24 mouse cellular contexts compared by ENCODE assay signal in the genomic region with DNA sequence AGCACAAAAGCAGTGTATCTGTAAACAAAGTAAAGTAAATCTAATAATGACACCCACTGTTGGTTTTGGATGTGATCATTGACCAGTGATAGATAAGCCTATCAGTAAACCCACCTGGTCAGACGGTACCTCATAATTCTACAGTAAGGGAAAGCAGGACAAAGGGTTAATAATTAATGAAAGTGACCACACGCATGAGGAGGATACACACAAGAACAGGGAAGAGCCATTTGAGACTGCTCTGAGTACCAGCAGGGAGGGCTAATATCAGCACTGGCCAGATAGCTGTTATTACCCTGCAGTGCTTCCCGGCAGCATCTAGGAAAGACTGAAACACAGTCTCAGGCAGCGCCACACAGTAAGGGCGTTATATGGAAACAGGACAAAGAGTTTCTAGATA. TPM values are rescaled to one million over a fixed set of nuclear protein-coding genes. Genes with fewer than 3 reads are reported as not detected.
DNase-seq lines count a peak whose midpoint lies in the region; ATAC-seq and TF ChIP-seq lines count a peak whose summit lies in the region.
"Had no signal": no experiment of that assay in that cellular context is flagged by ENCODE, and none has a peak within 500 bp of the region (broad histone marks: within the 10 kb centered on the region; RNA-seq: fewer than 3 reads in every experiment).

No protein-coding gene starts in this region.

- no peak for TF ChIP-seq EP300 in liver, postnatal 0 days (IDR thresholded peaks at IDR 0.05; ENCODE audit: low read depth)

- WGBS in intestine, embryonic 16.5 days, result 48% methylated on average over 5 of the region's 5 CpGs
- 49% methylated on average over 5 of the region's 5 CpGs for WGBS in liver, embryonic 11.5 days
- 28% methylated on average over 5 of the region's 5 CpGs for WGBS in liver, postnatal 0 days (ENCODE audit: insufficient replicate concordance)
- 50% methylated on average over 5 of the region's 5 CpGs for WGBS in stomach, embryonic 16.5 days
- WGBS in forebrain, embryonic 16.5 days, result 83% methylated on average over 5 of the region's 5 CpGs

- no peak overlapping the region for H3K4me2 ChIP-seq in intestine, embryonic 16.5 days (ENCODE audit: low read depth, low read length)
- no peak overlapping the region for H3K4me2 ChIP-seq in liver, embryonic 11.5 days
- peak overlapping the region; percentile 24; the same call in 1 of the 2 replicates for H3K4me2 ChIP-seq in liver, postnatal 0 days (ENCODE audit: low read depth, low read length)
- H3K4me2 ChIP-seq in stomach, embryonic 16.5 days (ENCODE audit: low read depth, low read length), result no peak overlapping the region
- no peak overlapping the region for H3K4me2 ChIP-seq in forebrain, embryonic 16.5 days (ENCODE audit: low read length)
- H3K4me2 ChIP-seq: embryonic facial prominence, embryonic 12.5 days; hindbrain, embryonic 13.5 days; limb, embryonic 15.5 days; midbrain, embryonic 11.5 days had no signal

- H3K4me1 ChIP-seq in intestine, embryonic 16.5 days (ENCODE audit: control insufficient read depth, insufficient read depth, low read length), result 0 out of 2 replicates have a peak, but pooled peaks cover 8% of the 10 kb centered on the region
- peaks cover 29% of the 10 kb centered on the region for H3K4me1 ChIP-seq in liver, embryonic 11.5 days (replicated peaks; ENCODE audit: control insufficient read depth, insufficient read depth, low read length)
- peaks cover 15% of the 10 kb centered on the region for H3K4me1 ChIP-seq in liver, postnatal 0 days (ENCODE audit: insufficient read depth)
- no peaks in the 10 kb centered on the region for H3K4me1 ChIP-seq in stomach, embryonic 16.5 days (ENCODE audit: control insufficient read depth, insufficient read depth, low read length)
- H3K4me1 ChIP-seq in forebrain, embryonic 16.5 days (replicated peaks; ENCODE audit: control insufficient read depth, insufficient read depth, low read length), result no peaks in the 10 kb centered on the region
- H3K4me1 ChIP-seq: hindbrain, embryonic 13.5 days had no signal

- no peak for DNase-seq in liver, embryonic 11.5 days (ENCODE audit: low spot score)
- DNase-seq in liver, postnatal 0 days, result peak; percentile 23
- no peak for DNase-seq in right cerebral cortex, postnatal 14 days
- DNase-seq in right cerebral cortex, adult 2 months (ENCODE audit: low spot score in 2 of 2), result no peak
- DNase-seq: adrenal gland, postnatal 10 days; cerebellum, adult 18-20 months; cerebellum, postnatal 14 days; gastrocnemius, postnatal 25 days; heart, adult 2 months; heart, postnatal 36 days; kidney, postnatal 25 days; left cerebral cortex, postnatal 4 days; right cerebral cortex, postnatal 25 days had no signal

- H3K27ac ChIP-seq in intestine, embryonic 16.5 days (ENCODE audit: low read length), result no peak overlapping the region
- H3K27ac ChIP-seq in liver, embryonic 11.5 days (ENCODE audit: low read depth, low read length), result no peak overlapping the region
- peak overlapping the region; percentile 44 for H3K27ac ChIP-seq in liver, postnatal 0 days (ENCODE audit: low read depth)
- peak overlapping the region; percentile 42 for H3K27ac ChIP-seq in stomach, embryonic 16.5 days (ENCODE audit: low read length)
- no peak overlapping the region for H3K27ac ChIP-seq in forebrain, embryonic 16.5 days (ENCODE audit: low read length)
- H3K27ac ChIP-seq: embryonic facial prominence, embryonic 12.5 days; heart, adult 2 months; hindbrain, embryonic 13.5 days; limb, embryonic 15.5 days; macrophage had no signal

- no peak for TF ChIP-seq CTCF in liver, postnatal 0 days (IDR thresholded peaks at IDR 0.05; ENCODE audit: low read depth)

- H3K36me3 ChIP-seq in intestine, embryonic 16.5 days (ENCODE audit: control insufficient read depth, insufficient read depth, low read length), result no peaks in the 10 kb centered on the region
- no peaks in the 10 kb centered on the region for H3K36me3 ChIP-seq in liver, embryonic 11.5 days (ENCODE audit: control insufficient read depth, insufficient read depth, low read length)
- no peaks in the 10 kb centered on the region for H3K36me3 ChIP-seq in liver, postnatal 0 days (replicated peaks; ENCODE audit: insufficient read depth, low read length)
- no peaks in the 10 kb centered on the region for H3K36me3 ChIP-seq in stomach, embryonic 16.5 days (ENCODE audit: control insufficient read depth, insufficient read depth, low read length)
- no peaks in the 10 kb centered on the region for H3K36me3 ChIP-seq in forebrain, embryonic 16.5 days (ENCODE audit: control insufficient read depth, insufficient read depth)
- H3K36me3 ChIP-seq: embryonic facial prominence, embryonic 12.5 days; hindbrain, embryonic 13.5 days; limb, embryonic 15.5 days had no signal

- H3K9ac ChIP-seq in intestine, embryonic 16.5 days (ENCODE audit: low read depth, low read length), result no peak overlapping the region
- no peak overlapping the region for H3K9ac ChIP-seq in liver, embryonic 11.5 days (ENCODE audit: low read depth, low read length)
- no peak overlapping the region for H3K9ac ChIP-seq in liver, postnatal 0 days (replicated peaks)
- no peak overlapping the region for H3K9ac ChIP-seq in stomach, embryonic 16.5 days (ENCODE audit: low read length)
- H3K9ac ChIP-seq in forebrain, embryonic 16.5 days (replicated peaks; ENCODE audit: low read depth, low read length), result no peak overlapping the region
- H3K9ac ChIP-seq: embryonic facial prominence, embryonic 12.5 days; hindbrain, embryonic 13.5 days; limb, embryonic 15.5 days had no signal

- no peaks in the 10 kb centered on the region for H3K27me3 ChIP-seq in intestine, embryonic 16.5 days (replicated peaks; ENCODE audit: control insufficient read depth, insufficient read depth, low read length)
- no peaks in the 10 kb centered on the region for H3K27me3 ChIP-seq in liver, embryonic 11.5 days (replicated peaks; ENCODE audit: control insufficient read depth, insufficient read depth, low read length)
- no peaks in the 10 kb centered on the region for H3K27me3 ChIP-seq in liver, postnatal 0 days (ENCODE audit: insufficient read depth, low read length)
- no peaks in the 10 kb centered on the region for H3K27me3 ChIP-seq in stomach, embryonic 16.5 days (ENCODE audit: control insufficient read depth, insufficient read depth, low read length)
- no peaks in the 10 kb centered on the region for H3K27me3 ChIP-seq in forebrain, embryonic 16.5 days (replicated peaks; ENCODE audit: control insufficient read depth, insufficient read depth, low read length)
- H3K27me3 ChIP-seq: embryonic facial prominence, embryonic 12.5 days; hindbrain, embryonic 13.5 days; limb, embryonic 15.5 days had no signal

- no peaks in the 10 kb centered on the region for H3K9me3 ChIP-seq in intestine, embryonic 16.5 days (ENCODE audit: control insufficient read depth, low read length)
- H3K9me3 ChIP-seq in liver, embryonic 11.5 days (ENCODE audit: control insufficient read depth, low read length), result no peaks in the 10 kb centered on the region
- no peaks in the 10 kb centered on the region for H3K9me3 ChIP-seq in liver, postnatal 0 days (ENCODE audit: low read length)
- no peaks in the 10 kb centered on the region for H3K9me3 ChIP-seq in stomach, embryonic 16.5 days (replicated peaks; ENCODE audit: control insufficient read depth, low read length)
- H3K9me3 ChIP-seq in forebrain, embryonic 16.5 days (ENCODE audit: control insufficient read depth, low read length), result no peaks in the 10 kb centered on the region
- H3K9me3 ChIP-seq: embryonic facial prominence, embryonic 12.5 days; hindbrain, embryonic 13.5 days; limb, embryonic 15.5 days had no signal

- H3K4me3 ChIP-seq in intestine, embryonic 16.5 days (ENCODE audit: low read length), result no peak overlapping the region
- H3K4me3 ChIP-seq in liver, embryonic 11.5 days (ENCODE audit: low read depth, low read length), result no peak overlapping the region
- no peak overlapping the region for H3K4me3 ChIP-seq in liver, postnatal 0 days (ENCODE audit: low read depth, low read length)
- no peak overlapping the region for H3K4me3 ChIP-seq in stomach, embryonic 16.5 days (replicated peaks; ENCODE audit: low read length)
- H3K4me3 ChIP-seq in forebrain, embryonic 16.5 days (replicated peaks; ENCODE audit: low read length), result no peak overlapping the region
- H3K4me3 ChIP-seq: embryonic facial prominence, embryonic 12.5 days; heart, adult 2 months; hindbrain, embryonic 13.5 days; limb, embryonic 15.5 days had no signal

- peak; percentile 73 for ATAC-seq in intestine, embryonic 16.5 days
- peak; percentile 62 for ATAC-seq in liver, embryonic 11.5 days (replicated peaks; ENCODE audit: low FRiP score)
- peak; percentile 84 for ATAC-seq in liver, postnatal 0 days
- ATAC-seq in stomach, embryonic 16.5 days (ENCODE audit: insufficient read depth, low FRiP score), result peak; percentile 29; the same call in 1 of the 2 replicates
- no peak for ATAC-seq in inflammation-experienced regulatory T-cells, adult 6 months
- ATAC-seq in forebrain, embryonic 16.5 days, result no peak
- ATAC-seq: lung, postnatal 0 days had no signal

RNA-seq across cellular contexts. Expression of a gene that starts 25.3 kb away (rescaled TPM):
- polyA plus RNA-seq in intestine, embryonic 16.5 days (2015; fragmentation: Nextera tagmentation; extraction: Ambion mirVana), result 16.3 and 17.6 TPM in 2 replicates
- 18.0 and 19.0 TPM in 2 replicates for polyA plus RNA-seq in liver, embryonic 11.5 days (2014; fragmentation: Nextera tagmentation; extraction: Ambion mirVana)
- 8.2 and 8.3 TPM in 2 replicates for polyA plus RNA-seq in liver, postnatal 0 days (2015; fragmentation: Nextera tagmentation; extraction: Ambion mirVana)
- polyA plus RNA-seq in stomach, embryonic 16.5 days (2015; fragmentation: Nextera tagmentation; extraction: Ambion mirVana), result 16.5 and 17.7 TPM in 2 replicates
- 10 to 100 TPM; 11.7 to 19.3 (median 12.6) TPM for polyA plus RNA-seq in inflammation-experienced regulatory T-cells, adult 6 months (2017; shearing (Covaris generic))
- 43.8 and 47.4 TPM in 2 replicates for polyA plus RNA-seq in forebrain, embryonic 16.5 days (2015; fragmentation: Nextera tagmentation; extraction: Ambion mirVana)

RNA-seq across cellular contexts. Expression of a gene that starts 32.3 kb away (rescaled TPM):
- polyA plus RNA-seq in intestine, embryonic 16.5 days (2015; fragmentation: Nextera tagmentation; extraction: Ambion mirVana), result 6.2 and 7.6 TPM in 2 replicates
- polyA plus RNA-seq in liver, embryonic 11.5 days (2014; fragmentation: Nextera tagmentation; extraction: Ambion mirVana), result 1.0 and 1.9 TPM in 2 replicates
- polyA plus RNA-seq in liver, postnatal 0 days (2015; fragmentation: Nextera tagmentation; extraction: Ambion mirVana), result 1.6 TPM in 2 replicates
- 9.9 and 13.5 TPM in 2 replicates for polyA plus RNA-seq in stomach, embryonic 16.5 days (2015; fragmentation: Nextera tagmentation; extraction: Ambion mirVana)
- polyA plus RNA-seq in inflammation-experienced regulatory T-cells, adult 6 months (2017; shearing (Covaris generic)), result 10 to 100 TPM in 2 of 3 experiments, 1 to 10 TPM in 1; 5.9 to 12.1 (median 10.6) TPM
- polyA plus RNA-seq in forebrain, embryonic 16.5 days (2015; fragmentation: Nextera tagmentation; extraction: Ambion mirVana), result 0.90 and 1.6 TPM in 2 replicates
- polyA plus RNA-seq: C2C12 had no signal

Comparison
In these comparisons a context has a peak if more than half of its experiments do, and no peak if none do; other contexts are left out.
1. H3K27ac ChIP-seq: peak in liver, postnatal 0 days (single experiment) and stomach, embryonic 16.5 days (single experiment); none in intestine, embryonic 16.5 days (single experiment), liver, embryonic 11.5 days (single experiment) and forebrain, embryonic 16.5 days (single experiment).
2. ATAC-seq: peak in intestine, embryonic 16.5 days (single experiment), liver, embryonic 11.5 days (single experiment), liver, postnatal 0 days (single experiment) and stomach, embryonic 16.5 days (single experiment); none in inflammation-experienced regulatory T-cells, adult 6 months (single experiment) and forebrain, embryonic 16.5 days (single experiment).